Mouse (Mus musculus) thymus, postnatal 4 days (tissue): ENCODE measurements around the gene Kcna5.

Experiments used
- DNase-seq: peaks from one replicate; pipeline ENCODE4 v3.0.0; 2021

Gene Kcna5

GRCm38 (mm10) chr6:126535208-126535910 lies at the start of gene Kcna5:
Gene Kcna5, minus strand, starts transcription at chr6:126535412.
- no peak for DNase-seq

GRCm38 (mm10) chr6:126583075-126583474 lies 47.9 kb upstream of the Kcna5 start:
- DNase-seq, result peak; percentile 64

GRCm38 (mm10) chr6:126581632-126582031 lies 46.4 kb upstream of the Kcna5 start:
- DNase-seq, result no peak

- DNase-seq, result no peak
Measured at GRCm38 (mm10) chr6:126580571-126580970, 45.4 kb upstream of the Kcna5 start.

- no peak for DNase-seq
Measured at GRCm38 (mm10) chr6:126577415-126577814, 42.2 kb upstream of the Kcna5 start.

GRCm38 (mm10) chr6:126576566-126576965 lies 41.4 kb upstream of the Kcna5 start:
- DNase-seq, result no peak

GRCm38 (mm10) chr6:126574778-126575177 lies 39.6 kb upstream of the Kcna5 start:
- DNase-seq, result no peak

GRCm38 (mm10) chr6:126573021-126573420 lies 37.8 kb upstream of the Kcna5 start:
- no peak for DNase-seq

- no peak for DNase-seq
Measured at GRCm38 (mm10) chr6:126569809-126570208, 34.6 kb upstream of the Kcna5 start.

- no peak for DNase-seq
Measured at GRCm38 (mm10) chr6:126568046-126568830, 33.0 kb upstream of the Kcna5 start.

GRCm38 (mm10) chr6:126567326-126567725 lies 32.1 kb upstream of the Kcna5 start:
- DNase-seq, result no peak

- DNase-seq, result no peak
Measured at GRCm38 (mm10) chr6:126564376-126564775, 29.2 kb upstream of the Kcna5 start.

GRCm38 (mm10) chr6:126563898-126564297 lies 28.7 kb upstream of the Kcna5 start:
- DNase-seq, result peak; percentile 80

- no peak for DNase-seq
Measured at GRCm38 (mm10) chr6:126561702-126562101, 26.5 kb upstream of the Kcna5 start.

GRCm38 (mm10) chr6:126560696-126561095 lies 25.5 kb upstream of the Kcna5 start:
- DNase-seq, result no peak

GRCm38 (mm10) chr6:126560036-126560435 lies 24.8 kb upstream of the Kcna5 start:
- no peak for DNase-seq

GRCm38 (mm10) chr6:126558276-126558675 lies 23.1 kb upstream of the Kcna5 start:
- DNase-seq, result no peak

- no peak for DNase-seq
Measured at GRCm38 (mm10) chr6:126553812-126554211, 18.6 kb upstream of the Kcna5 start.

- DNase-seq, result peak; percentile 30
Measured at GRCm38 (mm10) chr6:126551862-126552395, 16.7 kb upstream of the Kcna5 start.

- DNase-seq, result no peak
Measured at GRCm38 (mm10) chr6:126544107-126545036, 9.2 kb upstream of the Kcna5 start.

- DNase-seq, result no peak
Measured at GRCm38 (mm10) chr6:126542724-126543123, 7.5 kb upstream of the Kcna5 start.

GRCm38 (mm10) chr6:126537512-126537911 lies 2.3 kb upstream of the Kcna5 start:
- no peak for DNase-seq

- DNase-seq, result no peak
Measured at GRCm38 (mm10) chr6:126536926-126537325, 1.7 kb upstream of the Kcna5 start.
